Mouse (Mus musculus) liver, embryonic 11.5 days (tissue): ENCODE results near the gene Slc9a1. TPM values are rescaled to one million over a fixed set of nuclear protein-coding genes. Genes with fewer than 3 reads are reported as not detected.

Experiments used
- microRNA-seq: library from miRNA; unstranded; fragments of <30 nt; microRNA quantifications from one replicate; pipeline ENCODE4, GENCODE M21; 2017; ENCODE audit warnings: borderline number of aligned reads
- polyA plus RNA-seq: library from polyadenylated mRNA; unstranded; fragments of >200 nt; fragmentation: Nextera tagmentation; extraction: Ambion mirVana; gene quantifications from 2 replicates; pipeline ENCODE4 v1.2.1, GENCODE M21; 2014

The Slc9a1 gene
- polyA plus RNA-seq, 1 experiment from 2014 or later, result 6.9 TPM

Small RNA genes lying within 50 kb of the gene (microRNA-seq; reads per million reads assigned to microRNA genes)
- 4.2 reads per million, percentile 9 among the genes with 10 or more reads in this experiment for gene Mir5122

Other genes with a start within 250 kb of the Slc9a1 start
- 32.1 and 42.2 TPM in 2 replicates for gene Wasf2, start 239.2 kb upstream of the Slc9a1 start, polyA plus RNA-seq
- 0.70 and 0.77 TPM in 2 replicates for gene Cd164l2, start 157.6 kb upstream of the Slc9a1 start, polyA plus RNA-seq
- gene Gpr3, start 157.2 kb upstream of the Slc9a1 start, polyA plus RNA-seq, result 0.17 TPM in 1 of 2 replicates, not detected in the other
- gene Map3k6, start 128.9 kb upstream of the Slc9a1 start, polyA plus RNA-seq, result 2.2 and 3.5 TPM in 2 replicates
- 0.39 and 0.52 TPM in 2 replicates for gene Sytl1, start 106.6 kb upstream of the Slc9a1 start, polyA plus RNA-seq
- gene Tmem222, start 91.9 kb upstream of the Slc9a1 start, polyA plus RNA-seq, result 73.5 and 74.2 TPM in 2 replicates
- 14.0 and 14.5 TPM in 2 replicates for gene Wdtc1, start 16.2 kb upstream of the Slc9a1 start, polyA plus RNA-seq
- 0.38 TPM in 1 of 2 replicates, not detected in the other for gene Tent5b, start 110.4 kb downstream of the Slc9a1 start, polyA plus RNA-seq
- gene Trnp1, start 128.8 kb downstream of the Slc9a1 start, polyA plus RNA-seq, result 0.21 TPM in 1 of 2 replicates, not detected in the other
- gene Kdf1, start 149.3 kb downstream of the Slc9a1 start, polyA plus RNA-seq, result 0.89 and 1.7 TPM in 2 replicates
- 362 and 377 TPM in 2 replicates for gene Nudc, start 176.3 kb downstream of the Slc9a1 start, polyA plus RNA-seq
- 0.89 and 1.1 TPM in 2 replicates for gene Nr0b2, start 183.7 kb downstream of the Slc9a1 start, polyA plus RNA-seq
- 8.7 and 10.0 TPM in 2 replicates for gene Gpatch3, start 205.0 kb downstream of the Slc9a1 start, polyA plus RNA-seq
- gene Gpn2, start 214.7 kb downstream of the Slc9a1 start, polyA plus RNA-seq, result 23.4 and 24.8 TPM in 2 replicates
- 1.7 and 3.5 TPM in 2 replicates for gene Sfn, start 232.5 kb downstream of the Slc9a1 start, polyA plus RNA-seq